Mouse (Mus musculus): Measurements from ENCODE around the gene Meltf. TPM values are rescaled to one million over a fixed set of nuclear protein-coding genes. Genes with fewer than 3 reads are reported as not detected.

Gene Meltf
- 2.1 and 2.5 TPM in 2 replicates for polyA plus RNA-seq (2015; fragmentation: Nextera tagmentation; extraction: Ambion mirVana)

DNA sequence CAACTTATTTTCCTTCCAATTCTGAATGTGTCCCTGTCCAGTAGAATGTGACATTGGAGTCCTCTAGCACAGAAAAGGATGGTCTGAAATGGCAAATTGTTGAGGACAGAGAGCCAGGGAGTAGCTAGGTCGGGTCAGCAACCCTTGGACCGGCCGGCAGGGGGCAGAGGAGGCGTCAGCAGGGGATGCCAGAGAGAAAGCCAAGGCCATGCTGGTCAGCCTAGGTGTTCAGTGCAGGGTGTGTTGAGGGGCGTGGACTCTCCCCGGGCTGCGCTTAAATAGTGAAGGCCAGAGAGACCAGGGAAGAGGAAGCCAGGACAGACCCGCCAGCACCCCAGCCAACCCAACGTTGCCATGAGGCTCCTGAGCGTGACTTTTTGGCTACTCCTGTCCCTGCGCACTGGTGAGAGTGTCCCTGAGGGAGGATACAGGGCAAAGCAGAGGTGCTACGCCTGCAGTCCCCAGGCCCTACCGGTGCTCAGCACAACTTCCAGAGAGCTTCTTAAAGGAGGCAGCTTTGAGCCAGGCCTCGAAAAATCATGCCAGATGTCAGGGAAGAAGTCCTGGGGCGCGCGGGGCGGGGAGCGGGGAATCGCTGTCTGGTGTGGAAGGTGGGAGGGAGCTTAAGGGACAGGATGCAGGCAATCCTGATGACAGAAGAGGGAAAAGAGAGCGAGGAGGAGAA is at the start of gene Meltf:
TSS of gene Meltf (plus strand) at position 238 of the 685 bp plus-strand sequence.
- no peak within 1 kb of the TSS for H3K27ac ChIP-seq
- peak within 1 kb of the TSS; percentile 11; the same call in 1 of the 2 replicates for H3K4me3 ChIP-seq
- H3K9ac ChIP-seq: peak within 1 kb of the TSS; percentile 51
- H3K36me3 ChIP-seq: peaks cover 17% of the 10 kb centered on the region
- H3K9me3 ChIP-seq: no peaks in the 10 kb centered on the region
- H3K4me1 ChIP-seq: peaks cover 18% of the 10 kb centered on the region
- WGBS: 30% methylated on average over 21 of the region's 21 CpGs
- H3K27me3 ChIP-seq: peaks cover 6% of the 10 kb centered on the region
- peak within 1 kb of the TSS; percentile 57 for H3K4me2 ChIP-seq (replicated peaks)
- ATAC-seq (ENCODE audit: low FRiP score, low read depth): peak; percentile 66

DNA sequence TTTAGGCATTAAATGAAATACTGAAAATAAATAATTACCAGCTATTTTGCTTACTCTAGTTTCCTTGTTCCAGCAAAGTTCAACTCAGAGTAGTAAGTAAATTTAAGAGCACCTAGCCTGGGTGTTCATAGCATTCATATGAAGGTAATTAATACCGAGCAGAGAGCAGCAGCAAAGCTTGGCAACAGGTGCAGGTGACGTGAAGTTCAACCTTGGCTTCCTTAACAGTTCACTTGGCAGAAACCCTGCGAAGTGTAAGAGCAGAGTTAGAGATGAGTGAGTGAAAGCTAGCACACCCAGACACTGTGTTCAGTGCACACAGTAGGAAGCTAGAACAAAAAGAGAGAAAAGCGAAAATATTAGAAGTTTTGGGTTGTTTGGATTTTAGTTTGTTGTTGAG is 47.9 kb upstream of the Meltf start:
- Histone ChIP-seq H3K27me3 (no peaks in the 10 kb centered on the region), H3K4me1 (no peaks in the 10 kb centered on the region), H3K27ac (no peak overlapping the region), H3K9ac (no peak overlapping the region), H3K4me2 (replicated peaks) (no peak overlapping the region), H3K36me3 (peaks cover 15% of the 10 kb centered on the region; the same call in 1 of the 2 replicates), H3K4me3 (no peak overlapping the region), H3K9me3 (no peaks in the 10 kb centered on the region)
- ATAC-seq (ENCODE audit: low FRiP score, low read depth): no peak
- 75% methylated on average over 4 of the region's 4 CpGs for WGBS

DNA sequence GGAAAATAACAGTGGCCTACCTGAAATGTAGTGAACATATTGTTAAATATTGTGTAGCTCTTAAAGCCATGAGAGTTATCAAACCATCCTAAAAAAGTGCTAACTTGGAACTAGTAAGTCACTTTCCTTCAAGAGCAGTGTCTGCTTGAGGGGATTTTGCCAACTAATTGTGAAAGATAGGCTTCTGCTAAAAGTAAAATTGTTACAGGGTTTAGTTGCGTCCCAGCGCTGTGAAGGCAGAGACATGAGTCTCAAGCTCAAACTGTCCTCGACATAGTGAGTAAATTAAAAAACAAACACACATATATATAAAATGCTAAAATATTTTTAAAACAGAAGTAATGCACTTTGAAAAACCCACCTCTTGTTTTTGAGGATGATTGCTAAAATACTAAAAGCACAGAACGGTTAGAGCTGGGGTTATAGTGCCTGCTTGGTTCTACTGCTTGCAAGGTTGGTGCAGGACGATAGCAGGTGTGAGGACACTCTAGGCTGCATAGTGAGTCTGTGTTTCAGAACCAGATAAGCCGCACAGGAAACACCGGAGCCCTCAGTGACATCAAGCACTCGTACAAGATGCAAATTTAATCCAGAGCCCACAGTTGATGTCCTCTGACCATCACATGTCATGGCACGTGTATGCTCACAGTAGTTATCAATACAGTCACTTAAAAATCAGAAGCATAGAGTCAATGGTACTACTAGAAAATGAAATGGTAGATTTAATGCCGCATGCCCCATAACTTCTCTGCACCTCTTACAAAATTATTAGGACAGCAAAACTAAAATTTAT is 45.8 kb upstream of the Meltf start:
- H3K9ac ChIP-seq: no peak overlapping the region
- no peaks in the 10 kb centered on the region for H3K4me1 ChIP-seq
- H3K4me2 ChIP-seq (replicated peaks): no peak overlapping the region
- H3K9me3 ChIP-seq: no peaks in the 10 kb centered on the region
- H3K36me3 ChIP-seq: peaks cover 17% of the 10 kb centered on the region
- ATAC-seq (ENCODE audit: low FRiP score, low read depth): no peak
- no peaks in the 10 kb centered on the region for H3K27me3 ChIP-seq
- 93% methylated on average over 10 of the region's 10 CpGs for WGBS
- no peak overlapping the region for H3K4me3 ChIP-seq
- H3K27ac ChIP-seq: no peak overlapping the region

DNA sequence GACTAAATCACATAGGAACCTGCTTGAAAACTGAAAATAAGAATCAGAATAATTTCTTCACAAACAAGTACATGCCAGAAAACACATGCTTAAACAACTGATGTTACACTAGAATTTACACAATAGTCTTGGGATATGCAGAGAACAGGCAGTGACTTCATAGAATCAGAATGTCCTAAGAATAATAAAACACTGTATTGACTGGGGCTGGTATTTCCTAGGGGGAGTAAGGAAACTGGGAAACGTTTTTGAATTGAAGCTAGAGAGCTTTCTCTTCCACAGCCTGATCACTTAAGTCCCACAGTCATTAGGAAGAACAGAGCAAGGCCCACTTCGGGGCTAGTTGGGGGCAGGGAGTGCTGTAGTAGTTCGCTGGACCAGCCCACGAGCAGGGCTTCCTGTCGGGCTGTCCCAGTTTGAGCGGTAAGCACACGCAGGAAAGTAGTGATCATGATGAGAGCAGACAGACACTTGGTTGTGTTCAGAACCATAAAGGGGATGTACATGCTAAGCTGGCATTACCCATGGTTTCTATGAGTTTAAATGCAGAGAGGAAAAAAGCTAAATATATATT is 44.5 kb upstream of the Meltf start:
- H3K4me1 ChIP-seq: no peaks in the 10 kb centered on the region
- 72% methylated on average over 7 of the region's 7 CpGs for WGBS
- no peak overlapping the region for H3K4me2 ChIP-seq (replicated peaks)
- H3K27ac ChIP-seq: no peak overlapping the region
- peaks cover 28% of the 10 kb centered on the region for H3K36me3 ChIP-seq
- no peak for ATAC-seq (ENCODE audit: low FRiP score, low read depth)
- H3K27me3 ChIP-seq: no peaks in the 10 kb centered on the region
- H3K4me3 ChIP-seq: no peak overlapping the region
- H3K9me3 ChIP-seq: no peaks in the 10 kb centered on the region
- no peak overlapping the region for H3K9ac ChIP-seq

DNA sequence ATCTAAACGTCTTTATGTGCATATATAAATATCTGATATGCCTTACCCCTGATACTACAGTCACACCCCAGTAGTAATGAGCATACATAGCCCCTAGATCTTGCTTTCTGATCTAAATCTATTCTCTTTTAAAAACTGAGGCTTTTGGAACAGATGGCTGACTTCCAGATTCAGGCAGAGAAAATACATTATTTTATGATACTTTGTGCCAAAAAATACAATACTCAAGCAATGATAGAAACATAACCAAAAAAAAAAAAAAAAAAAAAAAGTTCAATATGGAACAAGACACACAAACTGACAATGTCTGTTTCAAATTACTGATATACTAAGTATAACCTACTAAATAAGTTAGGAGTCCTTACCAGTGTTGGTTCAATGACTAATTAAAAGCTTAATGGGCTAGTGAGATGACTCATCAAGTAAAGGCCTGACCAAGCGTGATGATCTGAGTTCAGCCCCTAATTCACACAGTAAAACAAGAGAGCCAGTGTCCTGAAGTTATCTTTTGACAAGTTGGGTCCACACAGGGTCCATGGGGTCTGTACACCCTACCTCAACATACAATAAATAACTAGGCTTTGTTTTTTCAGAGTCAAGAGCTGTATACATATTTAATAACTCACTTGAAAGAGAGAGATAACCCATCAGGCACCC is 43.8 kb upstream of the Meltf start:
- Histone ChIP-seq H3K27me3 (no peaks in the 10 kb centered on the region), H3K36me3 (peaks cover 29% of the 10 kb centered on the region), H3K27ac (no peak overlapping the region), H3K9me3 (no peaks in the 10 kb centered on the region), H3K9ac (no peak overlapping the region), H3K4me3 (no peak overlapping the region), H3K4me2 (replicated peaks) (no peak overlapping the region), H3K4me1 (no peaks in the 10 kb centered on the region)
- WGBS: 76% methylated on average over 2 of the region's 2 CpGs
- ATAC-seq (ENCODE audit: low FRiP score, low read depth): no peak

DNA sequence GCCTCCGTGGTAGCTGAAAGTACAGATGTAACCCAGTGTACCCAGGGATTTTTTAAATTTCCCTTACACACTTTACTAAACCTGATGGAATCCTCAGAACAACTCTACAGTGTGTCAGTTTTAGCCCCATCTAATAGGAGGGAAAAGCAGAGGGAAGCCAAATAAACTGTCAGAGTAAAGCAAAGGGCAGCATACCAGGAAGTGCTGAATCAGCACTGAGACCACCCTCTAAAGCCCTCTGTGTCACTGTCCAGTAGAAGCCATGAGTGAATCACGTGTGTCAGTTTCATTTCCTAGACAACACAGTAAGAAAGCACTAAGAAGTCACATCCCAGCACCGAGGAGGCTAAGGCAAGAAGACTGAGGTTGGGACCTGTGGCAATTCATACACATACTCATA is 41.2 kb upstream of the Meltf start:
- WGBS: 90% methylated on average over 3 of the region's 3 CpGs
- Histone ChIP-seq H3K27ac (no peak overlapping the region), H3K4me1 (no peaks in the 10 kb centered on the region), H3K4me3 (no peak overlapping the region), H3K9me3 (no peaks in the 10 kb centered on the region), H3K36me3 (peaks cover 38% of the 10 kb centered on the region), H3K9ac (no peak overlapping the region), H3K27me3 (no peaks in the 10 kb centered on the region), H3K4me2 (replicated peaks) (no peak overlapping the region)
- no peak for ATAC-seq (ENCODE audit: low FRiP score, low read depth)

DNA sequence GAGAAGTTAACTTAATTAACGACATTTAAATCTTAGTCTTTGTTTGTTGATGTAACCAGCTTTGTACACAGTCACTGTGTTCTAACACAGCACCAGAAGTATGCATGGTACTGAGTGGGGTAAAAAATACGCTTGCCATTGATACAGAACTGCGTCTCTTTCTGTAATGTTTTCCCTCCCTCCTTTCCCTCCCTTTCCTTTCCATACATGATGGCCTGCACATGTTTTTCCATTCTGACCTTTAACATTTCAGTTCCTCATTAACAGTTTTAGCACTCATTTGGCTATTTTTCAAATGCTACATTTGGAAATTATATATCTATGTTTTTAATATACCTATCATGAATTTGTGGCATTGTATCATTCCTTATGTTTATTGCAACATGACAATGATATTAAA is 34.4 kb upstream of the Meltf start:
- WGBS: 86% methylated on average over 3 of the region's 3 CpGs
- H3K36me3 ChIP-seq: peaks cover 29% of the 10 kb centered on the region
- ATAC-seq (ENCODE audit: low FRiP score, low read depth): no peak

DNA sequence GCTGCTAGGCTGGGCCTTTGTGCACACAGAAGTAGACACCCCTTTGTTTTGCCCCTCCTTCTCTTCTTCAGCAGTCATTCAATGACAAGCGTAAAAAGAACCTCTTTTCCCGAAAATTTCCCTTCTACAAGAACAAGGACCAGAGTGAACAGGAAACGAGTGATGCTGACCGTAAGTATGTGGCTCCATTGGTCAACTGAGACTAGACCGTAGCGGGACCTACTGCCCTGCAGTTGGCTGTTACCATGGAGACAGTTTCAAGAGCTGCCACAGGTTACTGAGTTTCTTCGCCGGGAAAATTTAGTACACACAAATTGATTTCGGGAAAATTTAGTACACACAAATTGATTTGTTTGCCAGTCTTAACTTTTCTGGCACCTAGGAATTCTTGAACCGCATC is 31.8 kb upstream of the Meltf start:
- no peak for ATAC-seq (ENCODE audit: low FRiP score, low read depth)
- Histone ChIP-seq H3K27me3 (no peaks in the 10 kb centered on the region), H3K9ac (no peak overlapping the region), H3K27ac (no peak overlapping the region), H3K4me1 (no peaks in the 10 kb centered on the region), H3K9me3 (no peaks in the 10 kb centered on the region), H3K4me2 (replicated peaks) (no peak overlapping the region), H3K4me3 (no peak overlapping the region), H3K36me3 (peaks cover 28% of the 10 kb centered on the region)
- WGBS: 83% methylated on average over 10 of the region's 10 CpGs

More for the DNA sequence above, 34.4 kb upstream of the Meltf start:
- H3K27me3 ChIP-seq: no peaks in the 10 kb centered on the region
- no peak overlapping the region for H3K4me2 ChIP-seq (replicated peaks)
- no peak overlapping the region for H3K4me3 ChIP-seq
- H3K9me3 ChIP-seq: no peaks in the 10 kb centered on the region
- no peak overlapping the region for H3K27ac ChIP-seq
- no peak overlapping the region for H3K9ac ChIP-seq
- no peaks in the 10 kb centered on the region for H3K4me1 ChIP-seq

DNA sequence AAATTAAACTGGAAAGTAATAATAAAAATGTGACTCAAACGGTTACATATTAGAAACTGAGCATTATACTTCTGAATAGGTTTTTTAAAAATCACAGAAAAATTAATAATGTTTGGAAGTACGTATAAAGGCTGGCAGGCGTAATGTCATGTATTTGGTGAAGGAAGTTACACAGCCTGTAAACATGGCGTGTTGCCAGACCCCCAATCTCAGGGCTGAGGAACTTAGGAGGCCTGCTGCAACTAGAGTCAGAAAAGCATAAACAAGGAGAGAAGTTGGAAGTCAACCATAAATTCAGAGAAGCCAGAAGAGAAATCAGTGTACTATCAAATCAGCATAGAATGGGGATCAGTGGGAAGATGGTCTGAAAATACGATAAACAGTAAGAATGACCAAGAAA is 14.7 kb upstream of the Meltf start:
- Histone ChIP-seq H3K9ac (no peak overlapping the region), H3K4me3 (no peak overlapping the region), H3K27ac (no peak overlapping the region), H3K4me2 (replicated peaks) (no peak overlapping the region), H3K4me1 (no peaks in the 10 kb centered on the region), H3K36me3 (peaks cover 84% of the 10 kb centered on the region), H3K9me3 (peaks cover 9% of the 10 kb centered on the region), H3K27me3 (no peaks in the 10 kb centered on the region)
- 88% methylated on average over 5 of the region's 5 CpGs for WGBS
- no peak for ATAC-seq (ENCODE audit: low FRiP score, low read depth)

DNA sequence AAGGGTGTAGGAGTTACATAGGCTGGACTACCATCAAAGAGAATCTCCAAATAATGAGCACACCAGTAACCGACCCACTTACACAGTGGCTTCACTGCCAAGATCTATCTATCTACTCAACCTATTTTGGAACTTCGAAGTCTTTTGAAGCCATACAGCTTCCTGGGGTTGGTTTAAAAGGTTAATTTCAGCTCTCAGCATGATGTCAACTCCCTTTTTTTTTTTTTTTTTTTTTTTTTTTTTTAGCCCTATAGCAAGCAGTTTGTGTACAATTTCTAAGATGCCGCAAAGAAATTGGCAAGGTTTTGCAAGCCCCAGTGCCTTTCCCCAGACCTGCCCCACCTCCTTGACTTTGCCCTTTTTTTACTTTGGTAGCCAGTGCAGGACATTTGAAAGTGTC is 13.4 kb upstream of the Meltf start:
- Histone ChIP-seq H3K4me2 (replicated peaks) (no peak overlapping the region), H3K4me1 (no peaks in the 10 kb centered on the region), H3K27me3 (no peaks in the 10 kb centered on the region), H3K27ac (no peak overlapping the region), H3K4me3 (no peak overlapping the region), H3K36me3 (peaks cover 85% of the 10 kb centered on the region), H3K9ac (no peak overlapping the region), H3K9me3 (peaks cover 9% of the 10 kb centered on the region)
- no peak for ATAC-seq (ENCODE audit: low FRiP score, low read depth)
- 80% methylated on average over 3 of the region's 3 CpGs for WGBS

DNA sequence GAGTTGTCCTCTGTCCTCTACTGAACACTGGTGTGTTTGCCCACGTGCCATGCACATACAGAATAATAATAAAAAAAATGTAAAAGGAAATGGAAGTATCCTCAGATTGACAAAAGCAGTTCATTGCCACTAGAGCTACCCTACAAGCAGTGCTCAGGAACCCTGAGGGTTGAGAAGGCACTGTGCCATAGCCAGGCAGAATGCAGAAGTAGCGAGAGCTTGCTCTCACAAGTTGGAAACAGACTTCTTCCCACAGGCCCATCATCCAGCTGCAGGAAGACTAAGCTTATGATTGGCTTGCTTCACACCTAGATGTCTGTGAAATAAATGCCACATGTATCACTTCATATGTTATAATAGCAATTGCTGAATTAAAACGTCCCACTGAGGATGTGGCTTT is 11.7 kb upstream of the Meltf start:
- peaks cover 83% of the 10 kb centered on the region for H3K36me3 ChIP-seq
- no peak overlapping the region for H3K27ac ChIP-seq
- H3K4me2 ChIP-seq (replicated peaks): no peak overlapping the region
- no peak overlapping the region for H3K9ac ChIP-seq
- no peaks in the 10 kb centered on the region for H3K27me3 ChIP-seq
- 86% methylated on average over 3 of the region's 3 CpGs for WGBS
- no peaks in the 10 kb centered on the region for H3K9me3 ChIP-seq
- no peak overlapping the region for H3K4me3 ChIP-seq
- no peak for ATAC-seq (ENCODE audit: low FRiP score, low read depth)
- H3K4me1 ChIP-seq: no peaks in the 10 kb centered on the region

DNA sequence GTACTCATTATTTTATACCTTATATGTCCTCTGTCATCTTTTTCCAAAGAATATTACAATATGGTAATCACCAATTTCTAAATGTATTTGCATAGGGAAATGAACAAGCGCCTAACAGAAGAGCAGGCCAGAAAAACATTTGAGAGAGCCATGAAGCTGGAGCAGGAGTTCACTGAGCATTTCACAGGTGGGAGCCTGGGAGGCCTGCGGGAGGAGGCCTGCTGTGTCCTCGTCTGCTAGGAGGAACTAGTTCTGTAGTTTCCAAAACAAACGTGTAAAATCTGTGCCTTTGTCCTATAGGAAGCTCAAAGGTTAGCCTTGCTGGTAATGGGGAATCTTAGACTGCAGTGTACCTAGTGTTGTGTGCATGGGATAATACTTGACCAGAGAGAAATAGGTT is 10.9 kb upstream of the Meltf start:
- H3K27me3 ChIP-seq: no peaks in the 10 kb centered on the region
- no peak overlapping the region for H3K27ac ChIP-seq
- H3K36me3 ChIP-seq: peaks cover 76% of the 10 kb centered on the region
- no peak for ATAC-seq (ENCODE audit: low FRiP score, low read depth)
- H3K9ac ChIP-seq: no peak overlapping the region
- no peak overlapping the region for H3K4me3 ChIP-seq
- H3K4me1 ChIP-seq: no peaks in the 10 kb centered on the region
- no peaks in the 10 kb centered on the region for H3K9me3 ChIP-seq
- no peak overlapping the region for H3K4me2 ChIP-seq (replicated peaks)
- WGBS: 86% methylated on average over 4 of the region's 4 CpGs
